Mouse (Mus musculus) brain, embryonic 18.5 days (tissue): Measurements from ENCODE around the gene Rnf32.

Experiments
- DNase-seq: peaks from one replicate; pipeline ENCODE4 v3.0.0-alpha.2; 2012; ENCODE audit warnings: low read depth, low spot score

The Rnf32 gene

GRCm38 (mm10) chr5:29273426-29273825, 77.6 kb downstream of the Rnf32 start:
- no peak for DNase-seq

- DNase-seq, result no peak
Observed at GRCm38 (mm10) chr5:29274746-29275145, 79.0 kb downstream of the Rnf32 start.
